Mouse (Mus musculus): Measurements from ENCODE around the gene Stat2.
"Not testable (repeated sequence)": the region's sequence is repeated elsewhere in the genome, so short reads cannot be mapped to it uniquely, and the experiment has no call there.

GRCm38 (mm10) chr10:128290594-128290993 lies 20.2 kb downstream of the Stat2 start:
- not testable (repeated sequence) for TF ChIP-seq POLR2A (IDR thresholded peaks at IDR 0.05; ENCODE audit: low read depth, low read length); CTCF (IDR thresholded peaks at IDR 0.05; ENCODE audit: extremely low read depth, insufficient read length, insufficient replicate concordance, low read depth, low read length)
